Mouse (Mus musculus) testis, postnatal 10 days (tissue): ENCODE measurements around the gene Ifrd1.

ENCODE experiments used
- DNase-seq: peaks from one replicate; pipeline ENCODE4 v3.0.0; 2021; ENCODE audit warnings: low spot score

The Ifrd1 gene

DNA sequence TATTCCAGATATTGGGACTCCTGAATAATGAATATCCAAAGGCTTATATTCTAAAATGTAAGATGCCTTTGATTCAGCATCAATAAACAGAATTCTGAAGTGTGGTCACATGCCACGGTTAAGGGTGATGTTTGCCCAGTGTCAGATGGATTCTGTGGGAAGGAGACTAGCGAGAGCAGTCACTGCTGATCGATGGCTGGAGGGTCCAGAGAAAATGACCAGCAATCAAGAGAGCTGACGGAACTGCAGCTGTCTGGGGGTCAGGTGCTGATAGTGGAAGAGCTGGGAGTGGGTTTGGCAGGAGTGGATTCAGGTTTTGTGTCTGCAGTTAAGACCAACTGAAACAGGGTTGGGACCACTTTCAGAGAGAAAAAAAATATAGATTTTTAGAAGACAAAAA is 5.1 kb downstream of the Ifrd1 start:
- no peak for DNase-seq

DNA sequence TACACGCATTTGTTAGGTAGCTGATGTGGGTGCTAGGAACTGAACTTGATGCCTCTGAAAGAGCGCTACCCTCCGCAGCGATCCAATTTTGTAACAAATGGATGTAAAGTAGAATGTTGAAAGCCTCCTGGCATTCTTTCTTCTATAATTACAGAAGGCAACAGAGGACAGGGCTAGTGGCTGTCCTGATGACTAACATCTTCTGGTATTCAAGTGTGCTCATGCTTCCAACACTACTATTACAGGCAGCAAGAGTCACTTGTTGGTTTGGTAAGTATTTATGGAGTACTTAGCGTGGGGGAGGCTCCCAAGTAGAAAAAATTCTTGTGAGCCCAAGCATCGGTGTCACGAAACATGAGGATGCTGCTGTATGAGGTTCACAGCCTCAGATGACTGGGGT is 9.1 kb downstream of the Ifrd1 start:
- no peak for DNase-seq

DNA sequence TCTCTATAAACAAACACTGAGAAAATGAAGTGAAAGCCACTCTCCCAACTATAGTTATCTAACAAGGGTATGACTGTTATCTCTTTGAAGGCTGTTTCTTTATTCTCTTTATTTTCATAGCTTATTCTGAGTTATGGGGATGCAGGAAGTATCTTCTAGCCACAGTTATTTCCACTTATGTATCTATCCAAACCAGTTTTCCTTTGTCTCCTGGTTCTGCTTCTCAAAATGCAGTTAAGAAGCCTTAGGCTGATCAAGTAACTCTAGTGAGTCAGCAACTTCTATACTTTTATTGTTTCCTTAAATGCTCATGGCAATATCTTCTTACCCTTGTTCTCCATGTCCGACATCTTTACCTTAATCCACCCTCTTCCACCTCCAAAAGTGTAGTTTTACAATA is 16.1 kb downstream of the Ifrd1 start:
- DNase-seq: no peak

DNA sequence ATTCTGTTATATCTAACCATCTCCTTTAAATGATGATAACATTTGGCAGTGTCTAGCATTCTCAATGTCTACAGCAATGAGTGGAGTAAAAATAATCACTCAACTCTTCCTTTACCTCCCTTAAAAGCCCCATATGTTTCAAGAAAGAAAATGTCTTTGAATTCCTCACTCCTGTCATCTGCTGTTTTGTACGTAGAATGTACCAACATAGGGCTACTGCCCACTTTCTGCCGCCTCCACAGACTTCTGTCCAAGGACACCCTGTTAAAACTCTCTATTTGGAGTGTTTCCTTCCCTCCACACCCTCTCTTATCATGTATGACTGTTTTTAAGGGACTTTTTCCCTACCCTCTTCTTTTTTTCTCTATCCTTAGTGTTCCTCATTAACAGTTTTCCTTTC is 16.7 kb downstream of the Ifrd1 start:
- DNase-seq: no peak

DNA sequence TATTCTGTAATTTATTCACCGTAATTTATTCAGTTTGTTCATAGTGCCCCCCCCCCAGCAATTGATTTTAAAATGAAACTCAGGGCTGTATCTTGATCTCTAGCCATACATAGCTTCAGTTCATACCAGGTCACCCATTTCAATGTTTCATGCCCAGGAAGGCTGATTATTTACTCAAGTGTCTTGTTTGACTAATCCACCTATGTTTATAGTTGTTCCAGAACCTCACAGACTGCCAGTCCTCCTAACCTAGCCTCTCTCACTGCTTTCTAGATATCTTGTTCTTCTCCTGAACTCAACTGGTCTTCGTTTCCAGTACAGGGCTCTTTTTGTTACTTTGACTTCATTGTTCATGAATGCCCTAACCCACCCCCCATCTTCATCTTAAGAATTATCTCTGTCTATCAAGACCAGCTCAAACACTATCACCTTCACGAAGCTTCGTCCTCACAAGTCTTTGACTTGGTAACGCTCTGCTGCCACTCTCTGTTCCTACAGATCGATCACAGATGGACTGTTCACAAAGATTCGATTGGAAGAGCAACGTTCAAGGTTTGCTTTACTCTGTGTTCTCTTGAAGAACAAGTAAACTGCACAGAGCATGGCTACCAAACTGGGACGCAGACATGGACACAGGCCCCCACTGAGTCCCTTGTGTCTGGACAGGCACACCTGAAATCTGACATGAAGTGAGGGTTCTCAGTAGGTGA is 24.0 kb downstream of the Ifrd1 start:
- no peak for DNase-seq

DNA sequence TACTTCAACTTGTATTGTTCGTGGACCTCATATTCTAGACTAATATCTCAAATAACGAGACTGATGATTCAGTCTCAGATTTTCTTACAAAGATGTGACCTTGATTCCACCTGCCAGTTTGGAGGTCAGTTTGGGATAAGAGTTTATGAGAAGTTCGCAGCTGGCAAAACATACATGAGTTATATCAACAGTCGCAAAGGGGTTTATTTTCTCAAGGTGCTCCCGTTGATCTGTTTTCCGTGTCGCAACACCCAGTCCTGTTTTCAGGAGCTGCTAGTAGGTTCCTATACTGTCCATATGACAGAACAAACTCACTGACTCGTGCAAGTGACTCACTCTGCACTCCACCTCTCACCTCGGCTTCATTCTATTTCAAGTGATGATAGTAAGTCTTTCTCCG is 24.6 kb downstream of the Ifrd1 start:
- DNase-seq: no peak

DNA sequence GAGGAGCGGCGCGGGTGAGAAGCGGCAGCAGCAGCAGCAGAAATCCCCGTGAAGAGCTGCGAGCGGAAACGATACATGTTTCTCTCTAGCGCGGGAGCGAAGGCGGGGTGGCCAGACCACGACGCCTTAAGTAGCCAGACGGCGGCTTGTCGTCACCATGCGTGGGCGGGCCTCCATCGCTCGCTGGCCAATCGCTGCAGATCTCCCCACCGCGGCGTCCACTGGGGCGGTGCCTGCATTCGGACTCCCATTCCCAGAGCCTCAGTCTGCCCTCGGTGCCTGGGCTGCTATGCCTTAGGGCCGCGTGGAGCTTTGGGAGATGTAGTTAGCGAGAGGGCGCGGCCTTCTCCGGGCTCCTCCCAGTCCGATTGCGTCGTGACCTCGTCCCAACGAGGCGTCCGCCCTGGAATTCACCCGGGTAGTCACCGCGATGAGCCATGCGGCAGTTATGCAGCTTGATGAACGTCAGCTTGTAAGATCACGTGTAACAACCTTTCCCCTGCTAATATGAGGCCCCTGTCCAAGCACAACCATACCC is 25.2 kb downstream of the Ifrd1 start:
- DNase-seq: peak; percentile 99

DNA sequence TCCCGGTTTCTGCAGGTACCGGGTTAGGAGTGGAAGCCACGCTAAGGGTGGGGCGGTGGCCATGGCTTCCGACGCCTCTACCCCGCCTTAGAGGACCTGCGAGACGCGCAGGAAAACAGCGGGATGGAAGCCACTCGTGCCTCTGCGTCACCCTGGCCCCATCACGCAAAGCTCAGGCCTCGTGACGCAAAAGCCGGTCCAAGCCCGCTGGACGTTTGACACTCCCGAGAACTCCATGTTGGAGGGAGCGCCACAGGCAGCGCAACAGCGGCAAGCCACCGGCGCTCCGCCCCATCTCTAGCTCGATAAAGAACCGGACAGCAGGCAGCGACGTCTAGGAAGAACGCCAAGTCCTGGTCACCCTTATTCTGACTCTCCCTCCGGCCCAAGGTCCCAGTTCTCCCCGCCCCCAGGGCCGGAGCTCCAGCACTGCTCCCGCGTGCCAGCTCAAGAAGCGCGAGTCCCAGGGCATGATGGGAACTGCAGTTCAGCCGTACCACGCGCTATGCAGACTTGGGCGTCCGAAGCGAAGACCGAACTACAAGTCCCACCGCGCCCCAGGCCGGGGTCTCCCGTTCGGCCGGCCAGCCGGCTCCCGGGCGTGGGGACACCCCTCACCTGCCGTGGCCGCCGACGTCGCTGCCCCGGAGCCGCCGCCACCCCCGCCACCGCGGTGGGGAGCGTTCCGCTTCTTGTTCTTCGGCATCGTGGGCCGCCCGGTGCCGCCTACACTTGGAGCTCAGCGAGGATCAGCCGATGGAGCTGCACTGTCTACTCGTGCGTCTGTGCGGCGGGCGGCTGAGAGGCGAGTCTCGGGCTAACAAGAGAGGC is 25.8 kb downstream of the Ifrd1 start:
- DNase-seq: peak; percentile 93

DNA sequence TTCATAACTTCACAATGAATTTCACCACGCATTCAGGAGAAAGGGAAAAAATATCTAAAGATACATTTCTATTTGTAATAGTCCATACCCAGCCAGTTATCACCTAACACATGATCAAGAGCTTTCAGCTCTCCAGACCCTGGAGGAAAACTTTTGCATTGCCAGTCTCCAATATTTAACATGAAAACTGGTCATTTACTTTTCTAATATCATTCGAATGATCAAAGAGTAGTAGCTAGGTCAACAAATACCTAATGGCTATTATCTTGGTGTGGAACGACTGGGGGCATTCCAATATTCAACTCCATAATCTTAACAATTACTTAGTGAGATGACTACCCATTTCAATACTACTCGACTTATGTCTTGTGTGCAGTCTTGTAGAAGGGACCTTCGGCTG is 26.7 kb downstream of the Ifrd1 start:
- DNase-seq: no peak

DNA sequence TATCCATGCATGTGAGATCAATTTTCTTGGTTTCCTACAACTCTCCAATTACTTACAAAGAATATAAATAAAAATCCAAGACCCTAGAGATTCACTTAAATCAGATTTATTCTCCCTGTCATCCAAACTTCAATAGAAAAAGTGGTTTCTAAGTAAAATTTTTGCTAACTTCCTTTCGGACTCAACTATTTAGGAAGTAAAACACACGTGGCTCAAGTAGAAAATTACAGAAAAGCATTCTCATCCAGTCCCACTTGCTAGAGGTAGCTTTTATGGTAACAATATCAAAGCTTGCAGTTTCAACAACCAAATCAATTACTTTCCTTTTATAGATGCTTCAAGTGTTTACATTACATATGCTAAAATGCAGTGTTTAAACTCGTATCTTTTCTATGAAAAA is 27.4 kb downstream of the Ifrd1 start:
- DNase-seq: no peak

DNA sequence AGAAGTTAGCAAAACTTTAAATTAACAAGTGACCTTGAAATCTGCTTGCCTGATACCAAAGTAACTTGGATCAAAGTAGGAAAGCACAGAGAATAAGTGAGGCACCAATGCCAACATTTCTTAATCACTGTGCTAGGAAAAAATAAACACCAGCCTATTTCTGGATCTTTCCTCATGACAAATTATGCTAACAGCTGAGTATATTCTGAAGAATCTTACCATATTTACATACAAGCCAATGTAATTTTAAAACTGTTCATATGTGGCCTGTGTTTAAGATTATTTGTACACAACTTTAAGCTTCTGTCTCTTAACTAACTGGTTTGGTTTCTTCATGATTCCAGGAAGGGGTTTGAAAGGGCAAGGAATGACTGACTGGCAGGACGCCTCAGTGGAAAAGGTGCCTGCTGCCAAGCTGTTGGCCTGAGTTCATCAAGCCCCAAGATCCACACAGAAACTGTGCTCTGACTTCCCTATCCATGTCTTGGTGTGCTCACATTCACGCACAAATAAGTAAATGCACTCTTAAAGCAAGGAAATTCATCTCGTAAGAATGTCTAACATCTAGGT is 28.2 kb downstream of the Ifrd1 start:
- DNase-seq: no peak

DNA sequence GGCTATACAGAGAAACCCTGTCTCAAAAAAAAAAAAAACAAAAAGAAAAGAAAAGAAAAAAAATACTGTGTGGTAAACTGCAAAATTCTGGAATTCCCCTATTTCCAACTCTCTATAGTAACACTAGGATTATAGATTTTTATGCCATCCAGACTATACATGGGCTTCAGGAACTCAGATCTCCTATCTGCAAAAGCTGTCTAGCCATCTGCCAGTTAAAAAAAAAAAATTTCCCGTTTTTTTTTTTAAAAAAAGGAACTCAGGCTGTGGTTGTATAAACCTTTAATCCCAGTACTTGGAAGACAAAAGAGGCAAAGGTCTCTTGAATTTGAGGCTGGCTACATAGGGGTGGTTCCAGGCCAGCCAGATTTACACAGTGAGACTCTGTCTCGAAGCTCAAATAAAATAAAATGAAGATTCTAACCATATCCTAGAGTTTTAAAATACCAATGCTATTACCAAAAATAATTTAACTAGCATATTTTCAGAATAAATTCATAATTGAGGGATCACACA is 29.8 kb downstream of the Ifrd1 start:
- DNase-seq: no peak

DNA sequence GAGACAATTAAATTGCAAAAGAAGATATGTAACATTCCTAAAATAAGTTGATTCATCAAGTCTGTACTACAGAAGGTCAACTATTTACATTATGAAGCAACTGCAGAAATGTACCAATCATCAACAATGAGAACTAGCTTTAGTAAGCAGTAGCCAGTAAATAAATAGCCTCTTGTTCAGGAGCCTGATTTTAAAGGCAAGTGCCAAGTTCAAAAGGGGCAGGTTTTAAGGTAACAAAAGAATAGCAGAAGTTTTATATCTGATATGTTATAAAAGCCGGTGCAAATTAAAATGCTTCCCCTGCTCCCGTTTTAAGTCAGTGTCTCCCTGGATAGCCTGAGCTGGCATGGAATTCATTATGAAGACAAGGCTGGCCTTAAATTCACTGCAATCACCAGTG is 30.5 kb downstream of the Ifrd1 start:
- DNase-seq: no peak

DNA sequence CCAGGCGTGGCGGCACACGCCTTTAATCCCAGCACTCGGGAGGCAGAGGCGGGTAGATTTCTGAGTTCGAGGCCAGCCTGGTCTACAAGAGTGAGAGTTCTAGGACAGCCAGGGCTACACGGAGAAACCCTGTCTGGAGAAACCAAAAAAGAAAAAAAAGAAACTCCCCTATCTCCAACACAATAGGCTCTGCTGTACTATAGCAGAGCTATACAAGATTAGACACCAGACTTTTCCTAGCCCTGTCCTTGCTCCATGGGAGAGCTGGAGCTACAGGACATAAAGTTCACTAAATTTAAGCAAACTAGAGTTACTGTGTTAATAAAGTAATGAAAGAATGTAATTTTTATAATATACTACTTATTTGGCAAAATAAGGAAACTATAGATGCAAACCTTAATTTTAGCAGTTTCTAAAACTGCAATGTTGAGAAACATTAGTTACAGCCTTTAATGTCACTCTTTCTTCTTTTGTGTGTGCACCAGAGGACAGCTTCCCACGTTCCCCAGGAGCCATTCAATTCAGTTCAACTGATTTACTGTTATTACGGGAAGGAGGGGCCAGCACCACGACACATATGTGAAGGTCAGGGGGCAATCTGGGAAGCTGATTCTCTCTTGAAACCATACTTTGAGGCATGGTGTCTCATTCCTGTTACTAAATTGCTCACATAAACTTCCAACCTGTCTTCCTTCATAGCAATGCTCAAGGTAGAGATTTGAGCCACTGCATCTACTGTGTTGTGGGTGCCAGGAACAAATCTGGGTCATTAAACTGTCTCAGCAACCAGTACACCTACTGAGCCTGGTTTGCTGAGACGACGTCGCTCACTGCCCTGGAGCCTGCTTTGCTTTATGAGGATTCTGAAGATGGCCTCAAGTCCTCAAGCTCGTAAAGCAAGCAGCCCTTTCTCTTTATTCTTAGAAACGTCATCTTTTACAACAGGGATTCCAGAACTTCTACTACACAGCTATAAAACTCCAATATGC is 33.1 kb downstream of the Ifrd1 start:
- no peak for DNase-seq

DNA sequence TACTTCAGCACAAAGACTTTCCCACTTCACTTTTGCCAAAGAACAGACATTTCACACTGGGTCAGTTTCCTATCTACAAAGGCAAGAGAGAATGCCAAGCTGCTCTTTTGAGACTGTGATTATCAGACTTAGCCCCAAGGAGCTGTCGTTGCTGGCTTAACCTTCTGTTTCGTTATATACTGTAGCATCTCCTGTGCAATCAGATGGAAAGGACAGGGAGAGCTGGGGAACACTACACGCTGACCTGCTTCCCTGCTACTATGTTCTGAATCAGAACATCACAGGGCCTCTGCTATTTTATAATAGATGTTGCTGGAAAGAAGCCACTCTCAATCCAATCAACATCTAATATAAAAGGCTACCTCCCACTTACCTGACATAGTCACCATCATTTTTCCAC is 39.3 kb downstream of the Ifrd1 start:
- DNase-seq: no peak

DNA sequence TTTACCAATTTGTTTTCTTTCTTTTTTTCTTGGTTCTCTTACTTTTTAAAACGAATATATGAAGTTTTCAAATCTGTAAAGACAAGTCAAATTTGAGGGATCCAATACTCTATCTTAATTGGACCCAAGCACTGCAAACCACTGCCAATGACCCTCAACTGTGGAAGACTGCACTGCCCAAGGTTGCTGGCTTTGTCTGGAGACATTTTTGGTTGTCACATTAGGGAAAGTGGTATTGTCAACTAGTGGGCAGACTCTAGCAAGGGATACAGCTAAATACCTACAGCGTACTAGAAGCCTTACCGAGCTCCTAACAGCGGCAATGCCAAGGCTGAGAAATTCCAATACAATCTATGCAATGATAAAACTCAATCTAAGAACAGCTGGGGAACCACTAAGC is 40.4 kb downstream of the Ifrd1 start:
- no peak for DNase-seq

DNA sequence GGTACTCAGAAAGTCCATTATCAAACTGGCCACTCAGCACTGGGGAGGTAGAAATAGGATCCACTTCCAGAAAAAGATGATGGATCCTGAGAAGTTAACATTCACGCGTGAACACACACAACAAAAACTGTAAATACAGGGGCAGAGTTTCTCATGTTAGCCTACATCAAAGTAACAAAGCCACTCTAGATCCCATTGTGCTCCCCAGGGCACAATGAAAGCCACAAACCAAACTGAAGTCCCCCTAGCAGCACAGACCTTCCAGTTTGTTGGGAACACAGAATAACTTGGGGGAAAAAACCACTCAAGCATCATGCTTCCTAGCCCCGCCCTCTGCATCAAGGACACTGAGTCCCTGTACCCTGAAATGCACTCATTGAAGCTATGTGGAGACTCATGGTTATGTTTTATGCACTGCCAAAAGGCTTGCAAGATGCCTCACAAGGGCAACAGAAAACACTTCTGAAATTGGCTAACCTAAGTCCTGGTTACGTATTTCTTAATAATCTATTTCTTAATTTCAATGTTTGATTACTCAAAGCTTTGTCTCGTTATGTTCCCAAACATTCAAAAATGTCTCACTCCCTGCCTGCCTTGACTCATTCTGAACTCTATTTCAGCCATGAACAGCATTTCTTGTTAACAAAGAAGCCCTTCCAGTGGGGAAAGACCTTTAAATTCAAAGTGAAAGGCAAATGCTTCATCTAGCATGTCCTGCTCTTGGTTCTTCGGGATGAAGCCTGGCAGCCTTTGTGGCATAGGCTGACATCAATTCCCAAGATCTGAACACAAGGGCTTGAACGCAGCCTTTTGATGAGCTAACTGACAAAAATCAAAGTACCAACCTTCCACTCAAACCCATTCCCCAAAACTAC is 45.9 kb downstream of the Ifrd1 start:
- DNase-seq: no peak

DNA sequence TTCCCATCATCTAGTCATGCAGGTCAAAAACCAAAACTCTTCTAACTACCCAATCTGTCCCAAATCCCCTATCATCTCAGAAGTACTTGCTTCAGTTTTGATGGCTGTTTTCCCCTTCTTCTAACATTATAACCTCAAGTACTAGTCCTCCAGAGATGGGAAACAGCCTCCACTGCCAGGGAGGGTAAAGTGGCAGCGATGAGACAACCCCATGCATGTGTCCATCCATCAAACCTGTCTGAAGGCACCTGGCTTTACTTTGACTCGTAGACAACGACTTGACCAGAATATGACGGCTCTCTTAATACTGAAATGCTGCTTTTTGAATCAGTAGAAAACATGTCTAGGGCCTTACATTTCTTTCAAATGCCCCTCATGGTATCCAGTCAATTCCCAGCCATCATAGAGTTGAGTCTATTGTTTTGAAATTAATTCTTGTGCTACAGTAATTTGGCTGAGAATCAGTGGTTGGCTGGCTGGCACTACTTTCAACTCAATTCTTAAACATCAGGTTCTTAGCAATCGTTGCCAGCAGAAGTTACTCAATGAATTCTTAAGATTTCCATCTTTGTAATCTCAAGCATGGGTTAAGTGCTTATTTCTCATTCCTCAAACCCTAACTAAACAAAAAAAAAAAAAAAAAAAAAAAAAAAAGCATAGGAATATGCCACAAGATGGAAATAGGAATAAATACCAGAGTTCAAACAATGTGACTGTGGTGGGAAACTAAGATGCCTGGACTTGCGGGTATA is 47.6 kb downstream of the Ifrd1 start:
- no peak for DNase-seq

DNA sequence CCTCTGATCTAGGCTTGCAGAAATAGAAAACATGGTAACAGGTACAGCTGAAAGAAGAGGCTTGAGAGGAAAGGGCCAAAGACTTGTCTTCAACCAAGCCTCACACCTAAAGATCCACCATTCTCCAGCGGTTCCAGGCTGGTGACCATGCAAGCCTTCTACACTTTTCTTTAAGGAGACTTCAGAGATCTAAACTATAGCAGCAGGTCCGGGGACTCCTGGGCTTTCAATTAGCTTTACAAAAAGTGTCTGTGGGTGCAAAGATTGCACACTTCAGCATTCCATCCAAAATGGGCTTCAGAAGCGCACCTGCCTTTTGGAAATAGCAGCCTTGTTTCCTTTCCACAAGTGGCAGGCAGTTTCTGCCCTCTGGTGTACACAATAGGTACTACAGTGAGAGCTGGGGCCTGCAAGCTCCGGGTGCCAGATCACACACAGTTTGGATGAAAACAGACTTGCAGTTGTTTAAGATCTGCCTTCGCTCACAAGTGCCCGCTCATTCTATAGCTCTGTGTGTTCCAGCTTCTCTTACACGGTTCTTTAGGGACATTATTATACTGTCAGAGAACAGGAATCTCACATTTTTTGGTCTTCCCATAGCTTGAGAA is 48.4 kb downstream of the Ifrd1 start:
- DNase-seq: peak; percentile 69
